Mouse (Mus musculus) megakaryocyte, embryonic 14.5 days (primary cell): ENCODE data around the gene Nab1. TPM values are rescaled to one million over a fixed set of nuclear protein-coding genes. Genes with fewer than 3 reads are reported as not detected.

Experiments
- H3K27me3 ChIP-seq: replicated peaks from 2 replicates; pipeline ENCODE3; 2012; ENCODE audit warnings: inconsistent platforms
- H3K36me3 ChIP-seq: replicated peaks from 2 replicates; pipeline ENCODE3; 2012; ENCODE audit warnings: low read length, inconsistent platforms, mixed read lengths
- H3K4me1 ChIP-seq: 2 replicates; pipeline ENCODE4 v1.6.1; 2012; ENCODE audit warnings: inconsistent platforms
- H3K4me3 ChIP-seq: replicated peaks from 2 replicates; pipeline ENCODE3; 2012; ENCODE audit warnings: moderate library complexity, mild to moderate bottlenecking, inconsistent platforms
- H3K9me3 ChIP-seq: 2 replicates; pipeline ENCODE4 v1.6.1; 2012; ENCODE audit warnings: inconsistent platforms
- FLI1 ChIP-seq: IDR thresholded peaks from 2 replicates; pipeline ENCODE4 v1.6.1; 2012; ENCODE audit warnings: low read length, inconsistent platforms, mixed read lengths
- GATA1 ChIP-seq: IDR thresholded peaks from 3 replicates; pipeline ENCODE4 v1.6.1; 2012; ENCODE audit warnings: mixed read lengths, low read length, inconsistent platforms, borderline replicate concordance
- polyA plus RNA-seq: library from polyadenylated mRNA; stranded (reverse); fragments of >175 nt; gene quantifications from 2 replicates; pipeline ENCODE4 v1.2.3, GENCODE M21; 2012; ENCODE audit warnings: low replicate concordance; ENCODE audit not compliant: insufficient read depth

The Nab1 gene
- polyA plus RNA-seq, 1 experiment, result 68.2 TPM

GRCm38 (mm10) chr1:52484980-52485379 is 15.5 kb downstream of the Nab1 start:
- TF ChIP-seq FLI1 (no peak), GATA1 (no peak)
- Histone ChIP-seq H3K4me1 (peaks cover 53% of the 10 kb centered on the region), H3K36me3 (peaks cover 88% of the 10 kb centered on the region), H3K4me3 (peak overlapping the region; percentile 56), H3K9me3 (no peaks in the 10 kb centered on the region), H3K27me3 (no peaks in the 10 kb centered on the region)

- Histone ChIP-seq H3K36me3 (peaks cover 77% of the 10 kb centered on the region), H3K4me3 (no peak overlapping the region), H3K9me3 (no peaks in the 10 kb centered on the region), H3K27me3 (no peaks in the 10 kb centered on the region), H3K4me1 (peaks cover 37% of the 10 kb centered on the region)
- no peak for TF ChIP-seq FLI1
- no peak for TF ChIP-seq GATA1
Measured at GRCm38 (mm10) chr1:52474291-52474690, 26.2 kb downstream of the Nab1 start.

- no peaks in the 10 kb centered on the region for H3K27me3 ChIP-seq
- H3K36me3 ChIP-seq, result peaks cover 87% of the 10 kb centered on the region
- peaks cover 37% of the 10 kb centered on the region for H3K4me1 ChIP-seq
- H3K9me3 ChIP-seq, result no peaks in the 10 kb centered on the region
- H3K4me3 ChIP-seq, result no peak overlapping the region
- TF ChIP-seq GATA1 (no peak), FLI1 (no peak)
Measured at GRCm38 (mm10) chr1:52470811-52471489, 29.5 kb downstream of the Nab1 start.

- TF ChIP-seq FLI1 (no peak), GATA1 (no peak)
- H3K4me1 ChIP-seq, result peaks cover 37% of the 10 kb centered on the region
- peaks cover 93% of the 10 kb centered on the region for H3K36me3 ChIP-seq
- H3K4me3 ChIP-seq, result no peak overlapping the region
- H3K9me3 ChIP-seq, result no peaks in the 10 kb centered on the region
- no peaks in the 10 kb centered on the region for H3K27me3 ChIP-seq
Measured at GRCm38 (mm10) chr1:52470326-52470725, 30.2 kb downstream of the Nab1 start.

- Histone ChIP-seq H3K36me3 (peaks cover 99% of the 10 kb centered on the region), H3K4me3 (no peak overlapping the region), H3K4me1 (peaks cover 25% of the 10 kb centered on the region), H3K27me3 (no peaks in the 10 kb centered on the region), H3K9me3 (no peaks in the 10 kb centered on the region)
- TF ChIP-seq FLI1 (no peak), GATA1 (no peak)
Measured at GRCm38 (mm10) chr1:52466518-52467120, 33.9 kb downstream of the Nab1 start.

- H3K4me1 ChIP-seq, result peaks cover 17% of the 10 kb centered on the region
- no peaks in the 10 kb centered on the region for H3K27me3 ChIP-seq
- TF ChIP-seq FLI1, result no peak
- no peak for TF ChIP-seq GATA1
- peaks cover 99% of the 10 kb centered on the region for H3K36me3 ChIP-seq
- no peaks in the 10 kb centered on the region for H3K9me3 ChIP-seq
- no peak overlapping the region for H3K4me3 ChIP-seq
Measured at GRCm38 (mm10) chr1:52465830-52466229, 34.6 kb downstream of the Nab1 start.

GRCm38 (mm10) chr1:52465264-52465663 is 35.2 kb downstream of the Nab1 start:
- H3K4me1 ChIP-seq, result peaks cover 12% of the 10 kb centered on the region; the same call in 1 of the 2 replicates
- H3K9me3 ChIP-seq, result no peaks in the 10 kb centered on the region
- no peaks in the 10 kb centered on the region for H3K27me3 ChIP-seq
- TF ChIP-seq GATA1 (no peak), FLI1 (no peak)
- no peak overlapping the region for H3K4me3 ChIP-seq
- peaks cover 99% of the 10 kb centered on the region for H3K36me3 ChIP-seq

GRCm38 (mm10) chr1:52463305-52463704 is 37.2 kb downstream of the Nab1 start:
- Histone ChIP-seq H3K4me3 (no peak overlapping the region), H3K36me3 (peaks cover 99% of the 10 kb centered on the region)
- TF ChIP-seq FLI1 (no peak), GATA1 (no peak)

GRCm38 (mm10) chr1:52456571-52456970 is 43.9 kb downstream of the Nab1 start:
- peaks cover 61% of the 10 kb centered on the region for H3K36me3 ChIP-seq
- H3K4me1 ChIP-seq, result peaks cover 21% of the 10 kb centered on the region
- no peaks in the 10 kb centered on the region for H3K27me3 ChIP-seq
- H3K4me3 ChIP-seq, result no peak overlapping the region
- no peaks in the 10 kb centered on the region for H3K9me3 ChIP-seq
- TF ChIP-seq FLI1 (no peak), GATA1 (no peak)

More at GRCm38 (mm10) chr1:52463305-52463704, 37.2 kb downstream of the Nab1 start:
- Histone ChIP-seq H3K4me1 (peaks cover 3% of the 10 kb centered on the region; the same call in 1 of the 2 replicates), H3K27me3 (no peaks in the 10 kb centered on the region), H3K9me3 (no peaks in the 10 kb centered on the region)

GRCm38 (mm10) chr1:52454509-52455001 is 45.9 kb downstream of the Nab1 start:
- no peaks in the 10 kb centered on the region for H3K9me3 ChIP-seq
- H3K27me3 ChIP-seq, result no peaks in the 10 kb centered on the region
- H3K4me1 ChIP-seq, result peaks cover 36% of the 10 kb centered on the region
- peaks cover 50% of the 10 kb centered on the region for H3K36me3 ChIP-seq
- H3K4me3 ChIP-seq, result no peak overlapping the region
- TF ChIP-seq FLI1 (no peak), GATA1 (no peak)
